Comparison of ENCODE assay signal across 29 mouse cellular contexts in genomic region chr2:15111290-15111689, GRCm38 (mm10). TPM values are rescaled to one million over a fixed set of nuclear protein-coding genes. Genes with fewer than 3 reads are reported as not detected.
DNase-seq lines count a peak whose midpoint lies in the region; ATAC-seq and TF ChIP-seq lines count a peak whose summit lies in the region.
"Had no signal": no experiment of that assay in that cellular context is flagged by ENCODE, and none has a peak within 500 bp of the region (broad histone marks: within the 10 kb centered on the region; RNA-seq: fewer than 3 reads in every experiment).

No protein-coding gene starts in this region.

- H3K4me1 ChIP-seq in heart, postnatal 0 days (ENCODE audit: control insufficient read depth, insufficient read depth), result no peaks in the 10 kb centered on the region
- H3K4me1 ChIP-seq in heart, embryonic 11.5 days (ENCODE audit: control insufficient read depth, insufficient read depth, low read length), result no peaks in the 10 kb centered on the region
- H3K4me1 ChIP-seq in kidney, postnatal 0 days (replicated peaks; ENCODE audit: insufficient read depth, low read length), result no peaks in the 10 kb centered on the region
- no peaks in the 10 kb centered on the region for H3K4me1 ChIP-seq in kidney, embryonic 15.5 days
- H3K4me1 ChIP-seq in neural tube, embryonic 14.5 days (ENCODE audit: control insufficient read depth, insufficient read depth, low read length), result no peaks in the 10 kb centered on the region
- no peaks in the 10 kb centered on the region for H3K4me1 ChIP-seq in neural tube, embryonic 15.5 days
- H3K4me1 ChIP-seq: embryonic facial prominence, embryonic 13.5 days; embryonic facial prominence, embryonic 15.5 days; forebrain, embryonic 10.5 days; forebrain, embryonic 12.5 days had no signal

- H3K9ac ChIP-seq in heart, postnatal 0 days (replicated peaks; ENCODE audit: low read depth, low read length), result no peak overlapping the region
- H3K9ac ChIP-seq in heart, embryonic 11.5 days (ENCODE audit: low read depth, low read length), result no peak overlapping the region
- no peak overlapping the region for H3K9ac ChIP-seq in kidney, postnatal 0 days (ENCODE audit: low read depth, low read length)
- H3K9ac ChIP-seq in kidney, embryonic 15.5 days, result no peak overlapping the region
- H3K9ac ChIP-seq in neural tube, embryonic 14.5 days (replicated peaks; ENCODE audit: low read depth, low read length), result no peak overlapping the region
- H3K9ac ChIP-seq in neural tube, embryonic 15.5 days (replicated peaks), result no peak overlapping the region
- H3K9ac ChIP-seq: embryonic facial prominence, embryonic 13.5 days; embryonic facial prominence, embryonic 15.5 days; forebrain, embryonic 12.5 days had no signal

- no peaks in the 10 kb centered on the region for H3K27me3 ChIP-seq in heart, postnatal 0 days (ENCODE audit: control insufficient read depth, insufficient read depth, low read length)
- no peaks in the 10 kb centered on the region for H3K27me3 ChIP-seq in heart, embryonic 11.5 days (ENCODE audit: control insufficient read depth, insufficient read depth, low read length)
- H3K27me3 ChIP-seq in kidney, postnatal 0 days (ENCODE audit: insufficient read depth, low read length), result no peaks in the 10 kb centered on the region
- no peaks in the 10 kb centered on the region for H3K27me3 ChIP-seq in kidney, embryonic 15.5 days
- no peaks in the 10 kb centered on the region for H3K27me3 ChIP-seq in neural tube, embryonic 14.5 days (ENCODE audit: control insufficient read depth, insufficient read depth, low read length)
- no peaks in the 10 kb centered on the region for H3K27me3 ChIP-seq in neural tube, embryonic 15.5 days (replicated peaks)
- H3K27me3 ChIP-seq: CH12.LX; embryonic facial prominence, embryonic 13.5 days; embryonic facial prominence, embryonic 15.5 days; forebrain, embryonic 12.5 days had no signal

- 15% methylated on average over 2 of the region's 2 CpGs for WGBS in heart, postnatal 0 days
- WGBS in heart, embryonic 11.5 days (ENCODE audit: insufficient replicate concordance), result 67% methylated on average over 2 of the region's 2 CpGs
- 48% methylated on average over 2 of the region's 2 CpGs for WGBS in kidney, postnatal 0 days
- 57% methylated on average over 2 of the region's 2 CpGs for WGBS in kidney, embryonic 15.5 days
- 33% methylated on average over 2 of the region's 2 CpGs for WGBS in neural tube, embryonic 14.5 days
- WGBS in neural tube, embryonic 15.5 days, result 28% methylated on average over 2 of the region's 2 CpGs

- peak; percentile 25 for DNase-seq in heart, postnatal 0 days (ENCODE audit: low spot score)
- DNase-seq in kidney, postnatal 0 days (ENCODE audit: low spot score), result peak; percentile 6
- DNase-seq in NIH3T3 (ENCODE audit: low read depth), result peak; percentile 2
- no peak for DNase-seq in ovary, adult 18-20 months (ENCODE audit: low spot score)
- DNase-seq: adrenal gland, adult 2 months; adrenal gland, postnatal 10 days; adrenal gland, postnatal 25 days; B cell, adult 2 months; cerebellum, adult 11 months; cerebellum, adult 18-20 months; cerebellum, adult 8-10 months; cerebellum, adult 9-11 months; cerebellum, postnatal 14 days; cerebellum, postnatal 36 days; embryo, embryonic 11 days had no signal

- TF ChIP-seq EP300 in heart, postnatal 0 days (IDR thresholded peaks at IDR 0.05; ENCODE audit: low read depth), result no peak

- H3K9me3 ChIP-seq in heart, postnatal 0 days (replicated peaks; ENCODE audit: control insufficient read depth, low read length), result no peaks in the 10 kb centered on the region
- H3K9me3 ChIP-seq in heart, embryonic 11.5 days (replicated peaks; ENCODE audit: control insufficient read depth, low read length), result no peaks in the 10 kb centered on the region
- H3K9me3 ChIP-seq in kidney, postnatal 0 days (replicated peaks; ENCODE audit: low read length), result no peaks in the 10 kb centered on the region
- no peaks in the 10 kb centered on the region for H3K9me3 ChIP-seq in kidney, embryonic 15.5 days (replicated peaks)
- H3K9me3 ChIP-seq in neural tube, embryonic 14.5 days (ENCODE audit: control insufficient read depth, low read length), result no peaks in the 10 kb centered on the region
- H3K9me3 ChIP-seq in neural tube, embryonic 15.5 days (replicated peaks), result no peaks in the 10 kb centered on the region
- H3K9me3 ChIP-seq: embryonic facial prominence, embryonic 13.5 days; embryonic facial prominence, embryonic 15.5 days; forebrain, embryonic 10.5 days; forebrain, embryonic 12.5 days; G1E had no signal

- no peak overlapping the region for H3K27ac ChIP-seq in heart, postnatal 0 days (ENCODE audit: low read depth)
- H3K27ac ChIP-seq in heart, embryonic 11.5 days (ENCODE audit: low read depth, low read length), result no peak overlapping the region
- no peak overlapping the region for H3K27ac ChIP-seq in kidney, postnatal 0 days
- H3K27ac ChIP-seq in kidney, embryonic 15.5 days, result no peak overlapping the region
- H3K27ac ChIP-seq in neural tube, embryonic 14.5 days (ENCODE audit: low read depth, low read length), result no peak overlapping the region
- no peak overlapping the region for H3K27ac ChIP-seq in neural tube, embryonic 15.5 days (replicated peaks)
- H3K27ac ChIP-seq: embryonic facial prominence, embryonic 13.5 days; embryonic facial prominence, embryonic 15.5 days; forebrain, embryonic 10.5 days; forebrain, embryonic 12.5 days had no signal

- no peak overlapping the region for H3K4me2 ChIP-seq in heart, postnatal 0 days (ENCODE audit: low read depth, low read length)
- H3K4me2 ChIP-seq in heart, embryonic 11.5 days, result no peak overlapping the region
- H3K4me2 ChIP-seq in kidney, postnatal 0 days (ENCODE audit: low read length), result no peak overlapping the region
- H3K4me2 ChIP-seq in kidney, embryonic 15.5 days, result no peak overlapping the region
- H3K4me2 ChIP-seq in neural tube, embryonic 14.5 days (ENCODE audit: low read depth, low read length), result no peak overlapping the region
- no peak overlapping the region for H3K4me2 ChIP-seq in neural tube, embryonic 15.5 days
- H3K4me2 ChIP-seq: embryonic facial prominence, embryonic 13.5 days; embryonic facial prominence, embryonic 15.5 days; forebrain, embryonic 12.5 days had no signal

- no peaks in the 10 kb centered on the region for H3K36me3 ChIP-seq in heart, postnatal 0 days (replicated peaks; ENCODE audit: control insufficient read depth, insufficient read depth, low read length)
- H3K36me3 ChIP-seq in heart, embryonic 11.5 days (ENCODE audit: control insufficient read depth, insufficient read depth, low read length), result no peaks in the 10 kb centered on the region
- no peaks in the 10 kb centered on the region for H3K36me3 ChIP-seq in kidney, postnatal 0 days (ENCODE audit: insufficient read depth, low read length)
- no peaks in the 10 kb centered on the region for H3K36me3 ChIP-seq in kidney, embryonic 15.5 days
- no peaks in the 10 kb centered on the region for H3K36me3 ChIP-seq in neural tube, embryonic 14.5 days (ENCODE audit: control insufficient read depth, insufficient read depth, low read length)
- no peaks in the 10 kb centered on the region for H3K36me3 ChIP-seq in neural tube, embryonic 15.5 days
- H3K36me3 ChIP-seq: embryonic facial prominence, embryonic 13.5 days; embryonic facial prominence, embryonic 15.5 days; forebrain, embryonic 10.5 days; forebrain, embryonic 12.5 days; G1E had no signal

- peak; percentile 4; the same call in 1 of the 2 replicates for TF ChIP-seq CTCF in heart, postnatal 0 days (IDR thresholded peaks at IDR 0.05; ENCODE audit: low read depth)
- peak; percentile 4; the same call in 1 of the 2 replicates for TF ChIP-seq CTCF in kidney, postnatal 0 days (IDR thresholded peaks at IDR 0.05; ENCODE audit: low read depth)

- peak; percentile 70; the same call in 1 of the 2 replicates for ATAC-seq in heart, postnatal 0 days (ENCODE audit: insufficient read depth, low read depth)
- ATAC-seq in heart, embryonic 11.5 days (replicated peaks; ENCODE audit: insufficient number of reproducible peaks, low FRiP score, low TSS enrichment), result no peak
- ATAC-seq in kidney, postnatal 0 days (replicated peaks; ENCODE audit: low FRiP score, low read depth), result no peak
- no peak for ATAC-seq in kidney, embryonic 15.5 days (replicated peaks; ENCODE audit: low FRiP score)
- peak; percentile 60; the same call in 1 of the 2 replicates for ATAC-seq in neural tube, embryonic 14.5 days (ENCODE audit: low read depth)
- ATAC-seq in neural tube, embryonic 15.5 days (ENCODE audit: low FRiP score), result no peak
- ATAC-seq: CD4-positive, CD25-positive, alpha-beta regulatory T cell, adult 4 months; forebrain, embryonic 14.5 days; forebrain, embryonic 16.5 days had no signal

- H3K4me3 ChIP-seq in heart, postnatal 0 days (ENCODE audit: low read depth, low read length), result no peak overlapping the region
- no peak overlapping the region for H3K4me3 ChIP-seq in heart, embryonic 11.5 days (ENCODE audit: low read depth, low read length)
- no peak overlapping the region for H3K4me3 ChIP-seq in kidney, postnatal 0 days (replicated peaks; ENCODE audit: low read depth, low read length)
- no peak overlapping the region for H3K4me3 ChIP-seq in kidney, embryonic 15.5 days (replicated peaks)
- no peak overlapping the region for H3K4me3 ChIP-seq in neural tube, embryonic 14.5 days (ENCODE audit: low read depth, low read length)
- H3K4me3 ChIP-seq in neural tube, embryonic 15.5 days (replicated peaks), result no peak overlapping the region
- H3K4me3 ChIP-seq: embryonic facial prominence, embryonic 13.5 days; embryonic facial prominence, embryonic 15.5 days; erythroblast, embryonic 14.5 days; forebrain, embryonic 10.5 days; forebrain, embryonic 12.5 days had no signal

RNA-seq across cellular contexts. Expression of gene Nsun6, which starts 56.4 kb away (rescaled TPM):
- 2.0 and 3.5 TPM in 2 replicates for total RNA-seq in heart, postnatal 0 days (2014; rRNA removed; ENCODE audit: low replicate concordance)
- 7.3 and 7.7 TPM in 2 replicates for polyA plus RNA-seq in heart, postnatal 0 days (2015; fragmentation: Nextera tagmentation; extraction: Ambion mirVana)
- polyA plus RNA-seq in heart, embryonic 11.5 days (2014; fragmentation: Nextera tagmentation; extraction: Ambion mirVana), result 5.2 and 6.6 TPM in 2 replicates
- 11.1 and 11.6 TPM in 2 replicates for polyA plus RNA-seq in kidney, postnatal 0 days (2015; fragmentation: Nextera tagmentation; extraction: Ambion mirVana)
- 12.0 and 12.3 TPM in 2 replicates for polyA plus RNA-seq in kidney, embryonic 15.5 days (2015; fragmentation: Nextera tagmentation; extraction: Ambion mirVana)
- 15.7 and 19.6 TPM in 2 replicates for polyA plus RNA-seq in neural tube, embryonic 14.5 days (2014; fragmentation: Nextera tagmentation; extraction: Ambion mirVana)
- 11.6 and 15.0 TPM in 2 replicates for polyA plus RNA-seq in neural tube, embryonic 15.5 days (2015; fragmentation: Nextera tagmentation; extraction: Ambion mirVana)
- polyA plus RNA-seq: erythroblast, embryonic 14.5 days had no signal

Comparison
In these comparisons a context has a peak if more than half of its experiments do, and no peak if none do; other contexts are left out.
1. ATAC-seq: peak in heart, postnatal 0 days (single experiment) and neural tube, embryonic 14.5 days (single experiment); none in heart, embryonic 11.5 days (single experiment), kidney, postnatal 0 days (single experiment), kidney, embryonic 15.5 days (single experiment) and neural tube, embryonic 15.5 days (single experiment).